Mouse (Mus musculus): ENCODE measurements at regions not wholly inside any gene's neighbourhood (a gene's known extent, or its start where the extent isn't known, plus 50 kb on each side); places are given as distances from the start of the nearest gene placed in this dataset.
"Not testable (repeated sequence)": the region's sequence is repeated elsewhere in the genome, so short reads cannot be mapped to it uniquely, and the experiment has no call there.

- Histone ChIP-seq H3K27ac (ENCODE audit: insufficient read depth, low read depth, low read length, poor library complexity, severe bottlenecking) (no peak overlapping the region), H3K4me3 (ENCODE audit: insufficient read depth in 1 of 2, low read depth in 1 of 2, low read length in 2 of 2, poor library complexity in 1 of 2, severe bottlenecking in 1 of 2) (no peak overlapping the region), H3K4me1 (ENCODE audit: control insufficient read depth in 2 of 2, insufficient read depth in 2 of 2, low read length in 2 of 2, poor library complexity in 1 of 2) (no peaks in the 10 kb centered on the region), H3K9ac (ENCODE audit: insufficient read depth, low read depth, low read length, poor library complexity, severe bottlenecking) (no peak overlapping the region), H3K36me3 (ENCODE audit: control insufficient read depth, insufficient read depth, low read length, poor library complexity, severe bottlenecking) (no peaks in the 10 kb centered on the region), H3K9me3 (ENCODE audit: control insufficient read depth, insufficient read depth, low read depth, low read length) (no peaks in the 10 kb centered on the region)
- DNase-seq (ENCODE audit: low read depth, low spot score) = no peak
- in situ Hi-C loops (cut with MboI; ENCODE audit: low sequenced_read_pairs in 2 of 2, unreplicated experiment in 2 of 2) = no loop called here
- TF ChIP-seq MAFK (IDR thresholded peaks at IDR 0.05; ENCODE audit: insufficient read depth, low read depth, low read length) (no peak), ZNF384 (IDR thresholded peaks at IDR 0.05; ENCODE audit: low read depth, low read length) (no peak), HCFC1 (IDR thresholded peaks at IDR 0.05; ENCODE audit: borderline replicate concordance, insufficient read depth, low read length) (no peak), ZC3H11A (IDR thresholded peaks at IDR 0.05; ENCODE audit: borderline replicate concordance, low read depth, low read length) (no peak), CHD2 (IDR thresholded peaks at IDR 0.05; ENCODE audit: low read depth, low read length) (no peak)
Observed at GRCm38 (mm10) chr15:17431823-17432222, 703.3 kb downstream of the Cdh9 start.

- in situ Hi-C loops (cut with MboI; ENCODE audit: low sequenced_read_pairs in 2 of 2, unreplicated experiment in 2 of 2) = no loop called here
- TF ChIP-seq ZNF384 (IDR thresholded peaks at IDR 0.05; ENCODE audit: low read depth, low read length) (no peak), MAFK (IDR thresholded peaks at IDR 0.05; ENCODE audit: insufficient read depth, low read depth, low read length) (peak; percentile 72)
- Histone ChIP-seq H3K4me3 (ENCODE audit: insufficient read depth in 1 of 2, low read depth in 1 of 2, low read length in 2 of 2, poor library complexity in 1 of 2, severe bottlenecking in 1 of 2) (no peak overlapping the region), H3K36me3 (ENCODE audit: control insufficient read depth, insufficient read depth, low read length, poor library complexity, severe bottlenecking) (no peaks in the 10 kb centered on the region), H3K9ac (ENCODE audit: insufficient read depth, low read depth, low read length, poor library complexity, severe bottlenecking) (no peak overlapping the region), H3K4me1 (ENCODE audit: control insufficient read depth in 2 of 2, insufficient read depth in 2 of 2, low read length in 2 of 2, poor library complexity in 1 of 2) (no peaks in the 10 kb centered on the region), H3K27ac (ENCODE audit: insufficient read depth, low read depth, low read length, poor library complexity, severe bottlenecking) (no peak overlapping the region), H3K9me3 (ENCODE audit: control insufficient read depth, insufficient read depth, low read depth, low read length) (no peaks in the 10 kb centered on the region)
- DNase-seq (ENCODE audit: low read depth, low spot score) = no peak
Observed at GRCm38 (mm10) chr15:17435862-17436261, 707.3 kb downstream of the Cdh9 start.

GRCm38 (mm10) chr15:17448218-17448617 lies 719.7 kb downstream of the Cdh9 start:
- Histone ChIP-seq H3K9me3 (ENCODE audit: control insufficient read depth, insufficient read depth, low read depth, low read length) (no peaks in the 10 kb centered on the region), H3K9ac (ENCODE audit: insufficient read depth, low read depth, low read length, poor library complexity, severe bottlenecking) (no peak overlapping the region), H3K4me3 (ENCODE audit: insufficient read depth in 1 of 2, low read depth in 1 of 2, low read length in 2 of 2, poor library complexity in 1 of 2, severe bottlenecking in 1 of 2) (no peak overlapping the region), H3K36me3 (ENCODE audit: control insufficient read depth, insufficient read depth, low read length, poor library complexity, severe bottlenecking) (no peaks in the 10 kb centered on the region), H3K27ac (ENCODE audit: insufficient read depth, low read depth, low read length, poor library complexity, severe bottlenecking) (no peak overlapping the region), H3K4me1 (ENCODE audit: control insufficient read depth in 2 of 2, insufficient read depth in 2 of 2, low read length in 2 of 2, poor library complexity in 1 of 2) (no peaks in the 10 kb centered on the region)
- no peak for DNase-seq (ENCODE audit: low read depth, low spot score)
- in situ Hi-C loops (cut with MboI; ENCODE audit: low sequenced_read_pairs in 2 of 2, unreplicated experiment in 2 of 2) = no loop called here
- TF ChIP-seq ZC3H11A (IDR thresholded peaks at IDR 0.05; ENCODE audit: borderline replicate concordance, low read depth, low read length) (no peak), MAFK (IDR thresholded peaks at IDR 0.05; ENCODE audit: insufficient read depth, low read depth, low read length) (no peak), CHD2 (IDR thresholded peaks at IDR 0.05; ENCODE audit: low read depth, low read length) (no peak), ZNF384 (IDR thresholded peaks at IDR 0.05; ENCODE audit: low read depth, low read length) (no peak), HCFC1 (IDR thresholded peaks at IDR 0.05; ENCODE audit: borderline replicate concordance, insufficient read depth, low read length) (no peak)

- H3K36me3 ChIP-seq (ENCODE audit: control insufficient read depth, insufficient read depth, low read length, poor library complexity, severe bottlenecking); H3K4me1 ChIP-seq (ENCODE audit: control insufficient read depth in 2 of 2, insufficient read depth in 2 of 2, low read length in 2 of 2, poor library complexity in 1 of 2); DNase-seq (ENCODE audit: low read depth, low spot score); H3K4me3 ChIP-seq (ENCODE audit: insufficient read depth in 1 of 2, low read depth in 1 of 2, low read length in 2 of 2, poor library complexity in 1 of 2, severe bottlenecking in 1 of 2); in situ Hi-C loops (cut with MboI; ENCODE audit: low sequenced_read_pairs in 2 of 2, unreplicated experiment in 2 of 2); H3K9me3 ChIP-seq (ENCODE audit: control insufficient read depth, insufficient read depth, low read depth, low read length); H3K27ac ChIP-seq (ENCODE audit: insufficient read depth, low read depth, low read length, poor library complexity, severe bottlenecking); H3K9ac ChIP-seq (ENCODE audit: insufficient read depth, low read depth, low read length, poor library complexity, severe bottlenecking): not testable (repeated sequence)
Observed at GRCm38 (mm10) chr15:17449736-17450135, 721.2 kb downstream of the Cdh9 start.

- Histone ChIP-seq H3K36me3 (ENCODE audit: control insufficient read depth, insufficient read depth, low read length, poor library complexity, severe bottlenecking) (no peaks in the 10 kb centered on the region), H3K27ac (ENCODE audit: insufficient read depth, low read depth, low read length, poor library complexity, severe bottlenecking) (no peak overlapping the region), H3K4me1 (ENCODE audit: control insufficient read depth in 2 of 2, insufficient read depth in 2 of 2, low read length in 2 of 2, poor library complexity in 1 of 2) (no peaks in the 10 kb centered on the region), H3K4me3 (ENCODE audit: insufficient read depth in 1 of 2, low read depth in 1 of 2, low read length in 2 of 2, poor library complexity in 1 of 2, severe bottlenecking in 1 of 2) (no peak overlapping the region), H3K9me3 (ENCODE audit: control insufficient read depth, insufficient read depth, low read depth, low read length) (no peaks in the 10 kb centered on the region), H3K9ac (ENCODE audit: insufficient read depth, low read depth, low read length, poor library complexity, severe bottlenecking) (no peak overlapping the region)
- in situ Hi-C loops (cut with MboI; ENCODE audit: low sequenced_read_pairs in 2 of 2, unreplicated experiment in 2 of 2) = no loop called here
- no peak for DNase-seq (ENCODE audit: low read depth, low spot score)
- TF ChIP-seq MAFK (IDR thresholded peaks at IDR 0.05; ENCODE audit: insufficient read depth, low read depth, low read length) = no peak
- no peak for TF ChIP-seq CHD2 (IDR thresholded peaks at IDR 0.05; ENCODE audit: low read depth, low read length)
- TF ChIP-seq ZC3H11A (IDR thresholded peaks at IDR 0.05; ENCODE audit: borderline replicate concordance, low read depth, low read length) = no peak
- no peak for TF ChIP-seq HCFC1 (IDR thresholded peaks at IDR 0.05; ENCODE audit: borderline replicate concordance, insufficient read depth, low read length)
- no peak for TF ChIP-seq ZNF384 (IDR thresholded peaks at IDR 0.05; ENCODE audit: low read depth, low read length)
Observed at GRCm38 (mm10) chr15:17467077-17467476, 738.5 kb downstream of the Cdh9 start.

All from ES-E14 (cell line).